Mouse (Mus musculus) brain, embryonic 14.5 days (tissue): ENCODE data around the gene Tmem101.

Source experiments
- CTCF ChIP-seq: fragments of 200-500 bp; IDR thresholded peaks from 2 replicates; pipeline ENCODE4 v1.5.1; 2012; ENCODE audit warnings: inconsistent platforms, mild to moderate bottlenecking, moderate library complexity, borderline replicate concordance; ENCODE audit not compliant: insufficient read depth, insufficient read length; ENCODE audit errors: extremely low read depth
- POLR2A ChIP-seq: fragments of 200-500 bp; IDR thresholded peaks from 2 replicates; pipeline ENCODE4 v1.6.1; 2012; ENCODE audit warnings: mild to moderate bottlenecking, inconsistent platforms, borderline replicate concordance; ENCODE audit not compliant: poor library complexity, insufficient read depth, insufficient read length, severe bottlenecking; ENCODE audit errors: extremely low read depth

- TF ChIP-seq CTCF (no peak), POLR2A (no peak)
Observed at GRCm38 (mm10) chr11:102196018-102196797, 40.0 kb upstream of the Tmem101 start.
